Comparison of ENCODE assay signal across 9 mouse cellular contexts in the genomic region with DNA sequence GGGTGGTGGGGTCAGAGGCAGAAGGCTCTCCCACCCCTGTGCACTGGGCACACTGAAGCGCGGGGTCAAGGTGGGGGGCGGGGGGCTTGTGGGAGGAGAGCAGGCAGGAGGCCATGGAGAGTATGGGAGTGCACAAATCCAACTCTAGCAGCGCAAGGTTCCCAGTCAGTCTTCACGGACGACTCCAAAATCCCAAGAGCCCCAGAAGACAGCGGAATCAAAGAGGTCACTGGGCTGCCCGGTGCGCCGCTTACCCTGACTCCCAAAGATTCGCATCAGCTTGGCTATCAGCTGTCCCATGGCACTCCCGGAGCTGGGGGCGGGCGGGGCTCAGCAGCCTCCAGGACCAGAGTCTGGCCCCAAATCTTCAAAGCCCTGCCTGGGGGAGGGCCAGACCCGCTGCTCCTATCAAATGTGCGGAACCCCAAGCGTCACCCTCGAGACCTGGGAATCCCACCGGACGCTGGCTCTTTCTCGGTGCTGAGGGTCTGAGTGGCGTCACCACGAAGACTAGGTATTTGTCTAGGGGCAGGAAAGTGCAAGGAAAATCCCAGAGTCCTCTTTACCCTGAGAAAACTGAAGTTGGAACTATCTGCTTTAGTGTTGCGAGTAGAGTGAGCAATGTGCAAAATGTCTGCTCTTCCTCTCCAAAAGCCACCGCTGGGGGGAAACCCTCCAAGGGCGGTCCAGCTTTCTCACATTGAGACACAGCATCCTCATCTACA. TPM values are rescaled to one million over a fixed set of nuclear protein-coding genes. Genes with fewer than 3 reads are reported as not detected.
DNase-seq lines count a peak whose midpoint lies in the region; ATAC-seq lines count a peak whose summit lies in the region.
"Had no signal": no experiment of that assay in that cellular context is flagged by ENCODE, and none has a peak within 500 bp of the region (broad histone marks: within the 10 kb centered on the region; RNA-seq: fewer than 3 reads in every experiment).

A gene (minus strand): TSS at position 618 of the 725 bp plus-strand sequence.

- H3K27ac ChIP-seq in brown adipose tissue, adult 24 weeks (replicated peaks; ENCODE audit: low read depth, low read length): no peak within 1 kb of the TSS

- H3K4me1 ChIP-seq in brown adipose tissue, adult 24 weeks (ENCODE audit: control insufficient read depth, insufficient read depth, insufficient read length, low read length): no peaks in the 10 kb centered on the region

- peak within 1 kb of the TSS; percentile 62 for H3K4me3 ChIP-seq in brown adipose tissue, adult 24 weeks (ENCODE audit: insufficient read depth, low read depth, low read length)

- peak; percentile 36 for DNase-seq in gastrocnemius, adult 18-20 months (ENCODE audit: low spot score)
- no peak for DNase-seq in gastrocnemius, postnatal 4 days (ENCODE audit: low spot score in 2 of 2)
- peak; percentile 59 to 62 for DNase-seq in heart, adult 9 months (ENCODE audit: low spot score in 2 of 2)
- peak; percentile 66 for DNase-seq in kidney, postnatal 10 days
- peak; percentile 61 to 78 for DNase-seq in spleen, postnatal 4 days (ENCODE audit: low spot score in 2 of 2)
- DNase-seq in layer of hippocampus, adult 18-20 months (ENCODE audit: low spot score in 2 of 2): no peak

- ATAC-seq in megakaryocyte progenitor cell, adult 5-6 weeks (replicated peaks; ENCODE audit: poor library complexity): peak; percentile 49
- ATAC-seq: Patski had no signal

RNA-seq across cellular contexts. Expression of the gene that starts here (rescaled TPM):
- under 1 TPM in 1 of 2 experiments, not detected in 1; 0.26 TPM for total RNA-seq in gastrocnemius, adult 18-20 months (2021)
- total RNA-seq in gastrocnemius, postnatal 4 days (2021): 1 to 10 TPM; 1.5 to 1.9 TPM
- polyA plus RNA-seq in brown adipose tissue, adult 24 weeks (2012; ENCODE audit: insufficient read depth, insufficient read length, missing spikeins): 0.87 TPM in 1 of 2 replicates, not detected in the other
- 3.9 and 6.1 TPM in 2 replicates for total RNA-seq in megakaryocyte progenitor cell, adult 5-6 weeks (2015)
- total RNA-seq in megakaryocyte progenitor cell, adult 5-6 weeks (2017): 2.5 and 7.6 TPM in 2 replicates
- total RNA-seq in layer of hippocampus, adult 18-20 months (2021): under 1 TPM; 0.76 to 0.94 TPM

Comparison
In these comparisons a context has a peak if more than half of its experiments do, and no peak if none do; other contexts are left out.
1. Peak in DNase-seq in gastrocnemius, adult 18-20 months; RNA of the gene not detected or under 1 TPM.
2. DNase-seq: peak in heart, adult 9 months (2 of 2), kidney, postnatal 10 days (single experiment) and spleen, postnatal 4 days (2 of 2); none in gastrocnemius, postnatal 4 days (0 of 2) and layer of hippocampus, adult 18-20 months (0 of 2).